Mouse (Mus musculus): ENCODE results near the gene Fam129b. TPM values are rescaled to one million over a fixed set of nuclear protein-coding genes. Genes with fewer than 3 reads are reported as not detected.
"Not testable (repeated sequence)": the region's sequence is repeated elsewhere in the genome, so short reads cannot be mapped to it uniquely, and the experiment has no call there.

The Fam129b gene
- polyA plus RNA-seq, 1 experiment = 22.9 TPM

DNA sequence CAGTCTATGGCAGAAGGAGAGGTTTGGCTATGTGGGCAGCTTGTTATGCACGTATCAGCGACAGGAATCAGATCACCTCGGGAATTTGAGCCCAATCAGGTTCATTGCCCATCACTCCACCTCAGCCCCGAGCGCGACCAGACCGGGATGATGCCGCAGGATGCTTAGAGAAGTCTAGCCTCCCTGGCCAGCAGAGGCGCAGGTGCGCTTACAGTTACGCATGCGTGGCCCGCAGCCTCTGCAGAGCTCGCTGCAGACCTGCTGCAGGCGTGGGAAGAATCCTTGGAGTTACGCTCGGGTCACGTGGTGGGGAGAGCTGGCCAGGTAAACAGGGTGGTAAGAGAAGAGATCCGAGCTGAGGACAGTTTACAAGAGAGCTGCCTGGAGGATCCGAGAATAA is 23.8 kb upstream of the Fam129b start:
- Histone ChIP-seq H3K36me3 (ENCODE audit: control insufficient read depth, insufficient read depth, low read length) (no peaks in the 10 kb centered on the region), H3K4me3 (ENCODE audit: control insufficient read depth, insufficient read depth, low read length) (no peak overlapping the region), H3K4me1 (replicated peaks; ENCODE audit: control insufficient read depth, insufficient read depth, low read length) (no peaks in the 10 kb centered on the region), H3K27me3 (ENCODE audit: control insufficient read depth, insufficient read depth, low read length) (no peaks in the 10 kb centered on the region), H3K27ac (ENCODE audit: control insufficient read depth, insufficient read depth, low read length) (no peak overlapping the region)
- DNase-seq = peak; percentile 63
- WGBS = 12% methylated on average over 20 of the region's 20 CpGs
- TF ChIP-seq CTCF (IDR thresholded peaks at IDR 0.05; ENCODE audit: borderline replicate concordance, control insufficient read depth, extremely low read depth, insufficient read depth, low read length, poor library complexity) = peak; percentile 68; the same call in 1 of the 2 replicates
- no peak for TF ChIP-seq POLR2A (IDR thresholded peaks at IDR 0.05; ENCODE audit: control insufficient read depth, extremely low read depth, insufficient read depth, low read length, poor library complexity)

DNA sequence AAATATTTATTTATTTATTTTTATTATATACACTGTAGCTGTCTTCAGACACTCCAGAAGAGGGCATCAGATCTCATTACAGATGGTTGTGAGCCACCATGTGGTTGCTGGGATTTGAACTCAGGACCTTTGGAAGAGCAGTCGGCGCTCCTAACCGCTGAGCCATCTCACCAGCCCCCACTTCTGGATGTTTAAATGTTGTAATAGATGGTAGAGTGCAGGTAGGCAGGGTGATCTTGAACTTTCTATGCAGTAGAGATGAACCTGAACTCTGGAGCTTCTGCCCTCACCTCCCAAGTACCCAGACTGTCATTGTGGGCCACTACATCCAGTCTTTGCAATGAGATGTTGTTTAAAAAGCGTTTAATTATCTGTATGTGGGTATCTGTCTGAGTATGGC is 22.2 kb upstream of the Fam129b start:
- DNase-seq; H3K4me1 ChIP-seq (replicated peaks; ENCODE audit: control insufficient read depth, insufficient read depth, low read length); H3K27ac ChIP-seq (ENCODE audit: control insufficient read depth, insufficient read depth, low read length); H3K4me3 ChIP-seq (ENCODE audit: control insufficient read depth, insufficient read depth, low read length); H3K36me3 ChIP-seq (ENCODE audit: control insufficient read depth, insufficient read depth, low read length); H3K27me3 ChIP-seq (ENCODE audit: control insufficient read depth, insufficient read depth, low read length): not testable (repeated sequence)
- 72% methylated on average over 4 of the region's 4 CpGs for WGBS

DNA sequence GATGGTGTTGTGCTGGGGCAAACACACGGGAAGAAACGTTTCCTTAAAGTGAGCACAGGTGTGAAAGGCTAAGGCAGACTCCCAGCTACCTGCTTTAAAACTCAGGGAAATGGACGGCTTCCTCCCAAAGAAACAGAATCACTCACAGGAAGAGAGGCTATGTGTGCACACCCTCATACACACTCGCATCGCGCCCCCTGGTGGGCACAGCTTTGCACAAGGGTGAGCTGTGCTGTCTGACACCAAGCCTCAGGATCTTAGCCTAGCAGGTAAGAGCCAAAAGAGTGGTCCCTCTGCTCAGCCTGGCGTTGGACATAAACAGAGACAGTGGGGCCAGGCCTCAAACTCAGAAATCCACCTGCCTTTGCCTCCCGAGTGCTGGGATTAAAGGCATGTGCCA is 21.7 kb upstream of the Fam129b start:
- Histone ChIP-seq H3K4me3 (ENCODE audit: control insufficient read depth, insufficient read depth, low read length) (no peak overlapping the region), H3K27ac (ENCODE audit: control insufficient read depth, insufficient read depth, low read length) (no peak overlapping the region), H3K27me3 (ENCODE audit: control insufficient read depth, insufficient read depth, low read length) (no peaks in the 10 kb centered on the region), H3K36me3 (ENCODE audit: control insufficient read depth, insufficient read depth, low read length) (no peaks in the 10 kb centered on the region), H3K4me1 (replicated peaks; ENCODE audit: control insufficient read depth, insufficient read depth, low read length) (no peaks in the 10 kb centered on the region)
- WGBS = 5% methylated on average over 8 of the region's 8 CpGs
- peak; percentile 92 for DNase-seq
- TF ChIP-seq CTCF (IDR thresholded peaks at IDR 0.05; ENCODE audit: borderline replicate concordance, control insufficient read depth, extremely low read depth, insufficient read depth, low read length, poor library complexity) (peak; percentile 93), POLR2A (IDR thresholded peaks at IDR 0.05; ENCODE audit: control insufficient read depth, extremely low read depth, insufficient read depth, low read length, poor library complexity) (no peak)

- no peaks in the 10 kb centered on the region for H3K4me1 ChIP-seq (replicated peaks; ENCODE audit: control insufficient read depth, insufficient read depth, low read length)
- H3K36me3 ChIP-seq (ENCODE audit: control insufficient read depth, insufficient read depth, low read length) = no peaks in the 10 kb centered on the region
- no peak overlapping the region for H3K27ac ChIP-seq (ENCODE audit: control insufficient read depth, insufficient read depth, low read length)
- DNase-seq = no peak
- 68% methylated on average over 7 of the region's 7 CpGs for WGBS
- H3K4me3 ChIP-seq (ENCODE audit: control insufficient read depth, insufficient read depth, low read length) = no peak overlapping the region
- TF ChIP-seq CTCF (IDR thresholded peaks at IDR 0.05; ENCODE audit: borderline replicate concordance, control insufficient read depth, extremely low read depth, insufficient read depth, low read length, poor library complexity) (no peak), POLR2A (IDR thresholded peaks at IDR 0.05; ENCODE audit: control insufficient read depth, extremely low read depth, insufficient read depth, low read length, poor library complexity) (no peak)
- H3K27me3 ChIP-seq (ENCODE audit: control insufficient read depth, insufficient read depth, low read length) = no peaks in the 10 kb centered on the region
Measured at GRCm38 (mm10) chr2:32855046-32855785, 20.7 kb upstream of the Fam129b start.

DNA sequence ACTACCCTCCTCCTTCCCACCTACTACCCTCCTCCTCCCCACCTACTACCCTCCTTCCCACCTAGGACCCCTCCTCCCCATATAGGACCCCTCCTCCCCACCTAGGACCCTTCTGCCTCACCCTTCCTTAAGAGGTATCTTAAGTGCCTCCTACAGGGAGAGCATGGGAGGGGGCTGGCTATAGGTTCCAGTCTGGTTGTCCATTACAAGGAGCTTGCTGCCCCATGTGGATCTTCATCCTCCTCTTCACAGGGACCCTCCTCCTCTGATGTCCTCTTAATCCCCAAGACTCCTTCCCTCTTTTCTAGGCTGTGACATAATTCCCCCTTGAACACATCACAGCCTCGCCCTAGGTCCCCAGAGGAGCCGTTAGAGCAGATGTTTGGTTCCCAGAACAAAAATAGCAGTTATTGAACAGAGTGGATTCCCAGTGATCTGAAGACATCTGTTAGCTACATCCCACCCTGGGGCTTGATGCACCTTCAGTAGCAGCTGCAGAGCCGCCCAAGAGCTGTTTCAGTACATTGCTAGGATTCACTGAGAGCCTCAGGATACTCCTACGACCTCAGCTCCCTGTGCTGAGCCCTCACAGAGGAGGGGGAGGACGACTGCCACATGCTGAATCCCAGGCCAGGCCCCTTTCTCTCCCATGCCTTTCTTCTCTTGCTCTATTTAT is 20.0 kb upstream of the Fam129b start:
- H3K4me1 ChIP-seq (replicated peaks; ENCODE audit: control insufficient read depth, insufficient read depth, low read length) = no peaks in the 10 kb centered on the region
- no peaks in the 10 kb centered on the region for H3K27me3 ChIP-seq (ENCODE audit: control insufficient read depth, insufficient read depth, low read length)
- H3K27ac ChIP-seq (ENCODE audit: control insufficient read depth, insufficient read depth, low read length) = no peak overlapping the region
- H3K36me3 ChIP-seq (ENCODE audit: control insufficient read depth, insufficient read depth, low read length) = no peaks in the 10 kb centered on the region
- no peak for TF ChIP-seq CTCF (IDR thresholded peaks at IDR 0.05; ENCODE audit: borderline replicate concordance, control insufficient read depth, extremely low read depth, insufficient read depth, low read length, poor library complexity)
- TF ChIP-seq POLR2A (IDR thresholded peaks at IDR 0.05; ENCODE audit: control insufficient read depth, extremely low read depth, insufficient read depth, low read length, poor library complexity) = no peak
- DNase-seq = no peak
- H3K4me3 ChIP-seq (ENCODE audit: control insufficient read depth, insufficient read depth, low read length) = no peak overlapping the region
- 86% methylated on average over 5 of the region's 5 CpGs for WGBS

GRCm38 (mm10) chr2:32857584-32857983 is 18.3 kb upstream of the Fam129b start:
- TF ChIP-seq POLR2A (IDR thresholded peaks at IDR 0.05; ENCODE audit: control insufficient read depth, extremely low read depth, insufficient read depth, low read length, poor library complexity) = no peak
- peak; percentile 94 for TF ChIP-seq CTCF (IDR thresholded peaks at IDR 0.05; ENCODE audit: borderline replicate concordance, control insufficient read depth, extremely low read depth, insufficient read depth, low read length, poor library complexity)
- no peak overlapping the region for H3K4me3 ChIP-seq (ENCODE audit: control insufficient read depth, insufficient read depth, low read length)
- H3K4me1 ChIP-seq (replicated peaks; ENCODE audit: control insufficient read depth, insufficient read depth, low read length) = no peaks in the 10 kb centered on the region
- WGBS = 3% methylated on average over 7 of the region's 7 CpGs
- no peaks in the 10 kb centered on the region for H3K36me3 ChIP-seq (ENCODE audit: control insufficient read depth, insufficient read depth, low read length)
- H3K27ac ChIP-seq (ENCODE audit: control insufficient read depth, insufficient read depth, low read length) = no peak overlapping the region
- DNase-seq = peak; percentile 76
- no peaks in the 10 kb centered on the region for H3K27me3 ChIP-seq (ENCODE audit: control insufficient read depth, insufficient read depth, low read length)

Measured in thymus, adult 2 months (tissue).